Mouse (Mus musculus): ENCODE data around the gene Map3k11. TPM values are rescaled to one million over a fixed set of nuclear protein-coding genes. Genes with fewer than 3 reads are reported as not detected.
A peak's percentile ranks its signal among the peaks of the same experiment; 100 is the strongest.

The Map3k11 gene
- polyA plus RNA-seq, 1 experiment from 2014 or later, result 14.0 TPM

DNA sequence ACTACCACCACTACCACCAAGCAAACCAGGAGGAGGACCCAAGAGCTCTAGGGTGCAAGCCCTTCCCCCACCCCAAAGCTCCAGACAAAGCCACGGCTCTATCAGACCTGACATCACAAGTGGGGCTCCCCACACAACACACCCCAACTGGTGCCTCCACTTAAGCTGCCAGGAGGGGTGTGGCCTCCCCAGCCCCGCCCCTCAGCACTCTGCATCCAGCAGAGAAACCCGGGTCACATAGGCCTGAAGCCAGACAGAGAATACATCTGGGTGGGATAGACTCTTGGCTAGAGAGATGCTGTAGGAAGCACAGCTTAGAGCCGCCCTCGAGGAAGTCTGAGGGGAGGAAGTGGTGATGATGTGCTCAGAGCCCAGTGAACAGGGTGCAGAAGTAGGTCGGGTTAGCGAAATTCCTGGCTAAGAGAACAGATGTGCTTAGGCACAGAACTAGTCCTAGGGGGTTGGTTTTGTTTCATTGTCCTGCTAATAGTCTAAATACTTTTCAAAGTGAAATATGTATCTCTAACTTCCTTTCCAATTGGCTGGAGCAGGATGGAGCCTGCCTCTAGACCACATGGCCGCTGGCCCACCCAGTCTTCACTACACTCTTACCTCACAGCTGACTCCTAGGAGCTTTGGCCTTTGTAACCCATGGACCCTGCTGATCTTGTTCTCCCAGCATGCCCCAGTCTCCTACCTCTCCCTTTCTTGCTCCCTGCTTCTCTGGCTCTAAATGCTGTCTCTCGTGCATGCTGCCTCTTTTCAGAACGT is 16.4 kb downstream of the Map3k11 start:
- no peak for TF ChIP-seq EP300 (optimal IDR thresholded peaks at IDR 0.05)
- 0 out of 2 replicates have a peak, but pooled peaks have one; percentile 27 for TF ChIP-seq CTCF (IDR thresholded peaks at IDR 0.05; ENCODE audit: low read depth)
- peaks cover 27% of the 10 kb centered on the region for H3K36me3 ChIP-seq (ENCODE audit: control insufficient read depth, insufficient read depth, low read length)
- 16% methylated on average over 10 of the region's 10 CpGs for WGBS

DNA sequence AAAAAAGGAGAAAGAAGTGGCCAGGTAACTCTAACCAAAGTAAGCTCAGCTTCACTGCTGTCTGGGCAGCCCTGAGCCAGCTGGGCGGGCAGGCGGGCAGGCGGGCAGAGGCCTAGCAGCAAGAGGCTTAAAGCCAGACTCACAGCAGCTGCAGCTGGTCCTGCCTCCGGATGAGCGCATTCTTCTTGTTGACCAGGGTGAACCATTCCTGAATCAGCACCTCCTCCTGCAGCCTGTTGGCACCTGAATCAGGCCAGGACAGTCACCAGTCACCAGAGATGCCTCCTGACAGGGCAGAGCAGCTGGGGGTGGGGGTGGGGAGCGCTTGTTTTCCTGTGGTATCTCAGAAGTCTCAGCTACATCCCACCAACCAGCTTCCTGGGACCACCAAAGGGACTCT is 21.5 kb downstream of the Map3k11 start:
- TF ChIP-seq EP300 (optimal IDR thresholded peaks at IDR 0.05) (no peak), CTCF (IDR thresholded peaks at IDR 0.05; ENCODE audit: low read depth) (no peak)
- Histone ChIP-seq H3K27ac (replicated peaks) (no peak overlapping the region), H3K36me3 (ENCODE audit: control insufficient read depth, insufficient read depth, low read length) (peaks cover 15% of the 10 kb centered on the region), H3K4me2 (replicated peaks; ENCODE audit: low read depth) (no peak overlapping the region), H3K9ac (ENCODE audit: low read length) (no peak overlapping the region), H3K4me1 (replicated peaks; ENCODE audit: control insufficient read depth, insufficient read depth) (peaks cover 9% of the 10 kb centered on the region), H3K27me3 (ENCODE audit: control insufficient read depth, insufficient read depth, low read length) (no peaks in the 10 kb centered on the region), H3K4me3 (ENCODE audit: low read depth, low read length) (no peak overlapping the region), H3K9me3 (ENCODE audit: control insufficient read depth, low read length) (no peaks in the 10 kb centered on the region)
- 94% methylated on average over 6 of the region's 6 CpGs for WGBS
- DNase-seq (ENCODE audit: low spot score) (no peak), ATAC-seq (ENCODE audit: low FRiP score, low TSS enrichment) (no peak)

More for the DNA sequence above, 16.4 kb downstream of the Map3k11 start:
- Histone ChIP-seq H3K9me3 (ENCODE audit: control insufficient read depth, low read length) (no peaks in the 10 kb centered on the region), H3K27ac (replicated peaks) (peak overlapping the region; percentile 94), H3K4me2 (replicated peaks; ENCODE audit: low read depth) (peak overlapping the region; percentile 35), H3K27me3 (ENCODE audit: control insufficient read depth, insufficient read depth, low read length) (no peaks in the 10 kb centered on the region), H3K4me3 (ENCODE audit: low read depth, low read length) (no peak overlapping the region), H3K4me1 (replicated peaks; ENCODE audit: control insufficient read depth, insufficient read depth) (peaks cover 11% of the 10 kb centered on the region), H3K9ac (ENCODE audit: low read length) (peak overlapping the region; percentile 47)
- peak; percentile 81 for ATAC-seq (ENCODE audit: low FRiP score, low TSS enrichment)
- DNase-seq (ENCODE audit: low spot score), result peak; percentile 68

DNA sequence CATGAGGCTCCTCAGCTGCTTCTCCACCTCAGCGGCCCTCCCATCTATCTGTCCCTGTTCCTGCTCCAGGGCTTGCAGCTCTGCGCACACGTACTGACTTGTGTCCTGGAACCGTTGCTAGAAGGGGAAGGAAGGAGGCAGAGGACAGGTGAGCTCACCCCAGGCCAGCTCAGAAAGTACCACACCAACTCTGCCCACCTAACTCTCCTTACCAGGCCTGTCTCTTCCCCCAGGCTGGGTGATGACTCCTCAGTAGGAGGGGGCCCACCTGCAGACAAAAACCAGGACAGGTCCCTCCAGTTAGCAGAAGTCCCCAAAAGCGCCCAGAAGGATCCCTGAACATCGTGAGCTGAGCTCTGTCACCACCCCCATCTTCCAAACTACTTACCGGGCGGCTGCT is 22.0 kb downstream of the Map3k11 start:
- H3K27me3 ChIP-seq (ENCODE audit: control insufficient read depth, insufficient read depth, low read length), result no peaks in the 10 kb centered on the region
- WGBS, result 85% methylated on average over 8 of the region's 8 CpGs
- H3K9ac ChIP-seq (ENCODE audit: low read length), result no peak overlapping the region
- DNase-seq (ENCODE audit: low spot score) (no peak), ATAC-seq (ENCODE audit: low FRiP score, low TSS enrichment) (no peak)
- H3K4me2 ChIP-seq (replicated peaks; ENCODE audit: low read depth), result no peak overlapping the region
- H3K27ac ChIP-seq (replicated peaks), result no peak overlapping the region
- H3K36me3 ChIP-seq (ENCODE audit: control insufficient read depth, insufficient read depth, low read length), result peaks cover 15% of the 10 kb centered on the region
- no peak for TF ChIP-seq CTCF (IDR thresholded peaks at IDR 0.05; ENCODE audit: low read depth)
- TF ChIP-seq EP300 (optimal IDR thresholded peaks at IDR 0.05), result no peak
- no peak overlapping the region for H3K4me3 ChIP-seq (ENCODE audit: low read depth, low read length)
- H3K9me3 ChIP-seq (ENCODE audit: control insufficient read depth, low read length), result no peaks in the 10 kb centered on the region
- peaks cover 9% of the 10 kb centered on the region for H3K4me1 ChIP-seq (replicated peaks; ENCODE audit: control insufficient read depth, insufficient read depth)

DNA sequence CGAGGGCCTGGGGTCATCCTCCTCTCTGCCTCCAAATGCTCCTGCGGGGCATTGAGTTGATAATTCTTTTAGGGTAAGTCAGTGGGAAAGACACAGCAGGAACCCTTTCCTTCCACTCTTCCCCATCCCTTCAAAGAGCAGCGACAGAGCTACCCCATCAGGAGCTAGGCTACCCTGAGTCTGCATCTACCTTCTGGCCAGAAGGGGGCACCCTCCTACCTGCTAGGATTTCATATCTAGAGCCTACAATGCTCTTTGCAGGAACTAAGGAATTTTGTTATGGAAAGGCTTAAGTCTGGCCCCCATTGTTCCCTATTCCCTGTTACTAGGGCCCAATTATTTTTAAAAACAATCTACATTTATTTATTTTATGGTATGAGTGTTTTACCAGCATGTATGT is 22.7 kb downstream of the Map3k11 start:
- peaks cover 15% of the 10 kb centered on the region for H3K36me3 ChIP-seq (ENCODE audit: control insufficient read depth, insufficient read depth, low read length)
- DNase-seq (ENCODE audit: low spot score), result peak; percentile 77
- no peaks in the 10 kb centered on the region for H3K27me3 ChIP-seq (ENCODE audit: control insufficient read depth, insufficient read depth, low read length)
- H3K27ac ChIP-seq (replicated peaks), result no peak overlapping the region
- ATAC-seq (ENCODE audit: low FRiP score, low TSS enrichment), result no peak
- TF ChIP-seq CTCF (IDR thresholded peaks at IDR 0.05; ENCODE audit: low read depth), result peak; percentile 90
- TF ChIP-seq EP300 (optimal IDR thresholded peaks at IDR 0.05), result no peak
- H3K4me1 ChIP-seq (replicated peaks; ENCODE audit: control insufficient read depth, insufficient read depth), result peaks cover 7% of the 10 kb centered on the region; the same call in 1 of the 2 replicates
- H3K9ac ChIP-seq (ENCODE audit: low read length), result no peak overlapping the region
- H3K4me3 ChIP-seq (ENCODE audit: low read depth, low read length), result no peak overlapping the region
- H3K4me2 ChIP-seq (replicated peaks; ENCODE audit: low read depth), result no peak overlapping the region
- H3K9me3 ChIP-seq (ENCODE audit: control insufficient read depth, low read length), result no peaks in the 10 kb centered on the region
- 22% methylated on average over 3 of the region's 3 CpGs for WGBS

DNA sequence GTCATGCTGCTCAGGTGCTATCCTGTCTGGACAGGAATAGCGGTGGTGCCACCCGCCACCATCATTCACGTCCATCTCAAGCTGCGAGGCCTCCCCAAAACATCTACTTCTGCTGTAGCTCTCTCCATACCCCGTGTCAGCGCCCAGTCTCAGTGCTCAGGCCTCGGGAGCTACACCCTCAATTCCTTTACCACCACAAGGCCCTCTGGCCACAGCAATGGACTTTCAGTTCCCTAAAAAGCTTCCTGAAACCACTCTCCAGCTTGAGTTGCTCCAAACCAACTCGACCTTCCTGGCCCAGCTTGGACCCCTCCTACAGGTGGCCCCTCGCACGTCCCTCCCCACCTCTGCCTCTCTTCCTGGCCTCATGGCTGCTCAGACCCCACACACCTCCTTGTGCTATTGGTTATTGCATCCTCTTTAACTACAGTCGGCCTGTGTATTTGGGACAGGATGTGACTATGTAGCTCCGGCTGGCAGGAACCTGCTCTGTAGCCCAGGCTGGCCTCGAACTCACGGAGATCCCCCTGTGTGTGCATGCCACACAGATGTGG is 23.4 kb downstream of the Map3k11 start:
- no peak for TF ChIP-seq EP300 (optimal IDR thresholded peaks at IDR 0.05)
- no peak for TF ChIP-seq CTCF (IDR thresholded peaks at IDR 0.05; ENCODE audit: low read depth)
- peaks cover 15% of the 10 kb centered on the region for H3K36me3 ChIP-seq (ENCODE audit: control insufficient read depth, insufficient read depth, low read length)
- no peak for DNase-seq (ENCODE audit: low spot score)

DNA sequence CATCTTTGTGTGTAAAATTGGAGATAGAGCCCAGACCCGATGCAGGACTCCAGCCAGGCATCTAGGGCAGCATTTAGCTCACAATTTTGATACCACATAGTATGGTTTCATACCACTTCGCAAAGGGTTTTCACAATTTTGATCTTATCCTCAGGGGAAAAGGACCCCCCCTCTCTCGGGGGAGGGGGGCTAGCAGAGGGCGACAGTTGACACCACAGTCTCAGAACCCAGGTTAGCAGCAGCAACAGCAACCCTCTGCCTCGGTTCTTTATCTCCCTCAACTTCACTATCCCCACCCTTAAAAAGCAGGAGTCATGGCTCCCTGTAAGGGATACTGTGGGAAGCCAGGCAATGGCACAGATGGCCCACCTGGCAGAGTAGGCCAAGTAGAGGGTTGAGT is 24.7 kb downstream of the Map3k11 start:
- WGBS, result 63% methylated on average over 5 of the region's 5 CpGs
- H3K4me1 ChIP-seq (replicated peaks; ENCODE audit: control insufficient read depth, insufficient read depth), result peaks cover 7% of the 10 kb centered on the region; the same call in 1 of the 2 replicates
- TF ChIP-seq CTCF (IDR thresholded peaks at IDR 0.05; ENCODE audit: low read depth), result no peak
- no peak for TF ChIP-seq EP300 (optimal IDR thresholded peaks at IDR 0.05)
- DNase-seq (ENCODE audit: low spot score) (no peak), ATAC-seq (ENCODE audit: low FRiP score, low TSS enrichment) (0 out of 2 replicates have a peak, but pooled peaks have one; percentile 0)
- H3K9ac ChIP-seq (ENCODE audit: low read length), result no peak overlapping the region
- H3K27me3 ChIP-seq (ENCODE audit: control insufficient read depth, insufficient read depth, low read length), result no peaks in the 10 kb centered on the region
- H3K9me3 ChIP-seq (ENCODE audit: control insufficient read depth, low read length), result no peaks in the 10 kb centered on the region
- H3K27ac ChIP-seq (replicated peaks), result peak overlapping the region; percentile 70
- peaks cover 11% of the 10 kb centered on the region for H3K36me3 ChIP-seq (ENCODE audit: control insufficient read depth, insufficient read depth, low read length)
- H3K4me3 ChIP-seq (ENCODE audit: low read depth, low read length), result no peak overlapping the region
- H3K4me2 ChIP-seq (replicated peaks; ENCODE audit: low read depth), result no peak overlapping the region; the same call in 1 of the 2 replicates

More for the DNA sequence above, 23.4 kb downstream of the Map3k11 start:
- Histone ChIP-seq H3K27me3 (ENCODE audit: control insufficient read depth, insufficient read depth, low read length) (no peaks in the 10 kb centered on the region), H3K9ac (ENCODE audit: low read length) (no peak overlapping the region), H3K9me3 (ENCODE audit: control insufficient read depth, low read length) (no peaks in the 10 kb centered on the region), H3K4me2 (replicated peaks; ENCODE audit: low read depth) (no peak overlapping the region), H3K27ac (replicated peaks) (no peak overlapping the region), H3K4me3 (ENCODE audit: low read depth, low read length) (no peak overlapping the region), H3K4me1 (replicated peaks; ENCODE audit: control insufficient read depth, insufficient read depth) (peaks cover 7% of the 10 kb centered on the region; the same call in 1 of the 2 replicates)
- WGBS, result 88% methylated on average over 14 of the region's 14 CpGs
- no peak for ATAC-seq (ENCODE audit: low FRiP score, low TSS enrichment)

All from stomach, postnatal 0 days (tissue).